Mouse (Mus musculus) lung, embryonic 16.5 days (tissue): Measurements from ENCODE around the gene Bub1b. TPM values are rescaled to one million over a fixed set of nuclear protein-coding genes. Genes with fewer than 3 reads are reported as not detected.

Experiments
- ATAC-seq: fragments of 200-750 bp; cut with Nextera tagmentation; 2 replicates; pipeline ENCODE4 v1.8.0; 2017; ENCODE audit warnings: low read depth, mild to moderate bottlenecking, moderate library complexity
- H3K27ac ChIP-seq: fragments of 300-500 bp; sonication (generic); 2 replicates; pipeline ENCODE4 v1.5.1; 2014; ENCODE audit warnings: mild to moderate bottlenecking, control low read depth, low read length
- H3K27me3 ChIP-seq: fragments of 300-500 bp; sonication (generic); 2 replicates; pipeline ENCODE4 v1.6.1; 2014; ENCODE audit warnings: low read depth, low read length, mixed read lengths; ENCODE audit not compliant: control insufficient read depth, insufficient read depth
- H3K36me3 ChIP-seq: fragments of 300-500 bp; sonication (generic); 2 replicates; pipeline ENCODE4 v1.6.1; 2014; ENCODE audit warnings: low read length; ENCODE audit not compliant: control insufficient read depth, insufficient read depth
- H3K4me1 ChIP-seq: fragments of 300-500 bp; sonication (generic); replicated peaks from 2 replicates; pipeline ENCODE4 v1.6.1; 2014; ENCODE audit warnings: low read length, mixed read lengths; ENCODE audit not compliant: control insufficient read depth, insufficient read depth
- H3K4me2 ChIP-seq: fragments of 300-500 bp; sonication (generic); 2 replicates; pipeline ENCODE4 v1.6.1; 2014; ENCODE audit warnings: low read depth, low read length, control low read depth
- H3K4me3 ChIP-seq: fragments of 300-500 bp; sonication (generic); 2 replicates; pipeline ENCODE4 v1.5.1; 2014; ENCODE audit warnings: mild to moderate bottlenecking, low read length, control low read depth
- H3K9ac ChIP-seq: fragments of 300-500 bp; sonication (generic); 2 replicates; pipeline ENCODE4 v1.6.1; 2014; ENCODE audit warnings: low read length, control low read depth
- H3K9me3 ChIP-seq: fragments of 300-500 bp; sonication (generic); 2 replicates; pipeline ENCODE4 v1.6.1; 2016; ENCODE audit warnings: low read length; ENCODE audit not compliant: control insufficient read depth
- WGBS: fragments of 180-500 bp; shearing (Covaris S2); extraction: QIAGEN DNeasy Blood & Tissue Kit; methylation state at CpG from one replicate; pipeline ENCODE4 v1.1.7; 2014; 5-methylcytosine and 5-hydroxymethylcytosine counted together
- polyA plus RNA-seq: library from polyadenylated mRNA; unstranded; fragments of >200 nt; fragmentation: Nextera tagmentation; extraction: Ambion mirVana; gene quantifications from 2 replicates; pipeline ENCODE4 v1.2.1, GENCODE M21; 2015

Bub1b gene
- polyA plus RNA-seq, 1 experiment from 2014 or later, result 106 TPM

DNA sequence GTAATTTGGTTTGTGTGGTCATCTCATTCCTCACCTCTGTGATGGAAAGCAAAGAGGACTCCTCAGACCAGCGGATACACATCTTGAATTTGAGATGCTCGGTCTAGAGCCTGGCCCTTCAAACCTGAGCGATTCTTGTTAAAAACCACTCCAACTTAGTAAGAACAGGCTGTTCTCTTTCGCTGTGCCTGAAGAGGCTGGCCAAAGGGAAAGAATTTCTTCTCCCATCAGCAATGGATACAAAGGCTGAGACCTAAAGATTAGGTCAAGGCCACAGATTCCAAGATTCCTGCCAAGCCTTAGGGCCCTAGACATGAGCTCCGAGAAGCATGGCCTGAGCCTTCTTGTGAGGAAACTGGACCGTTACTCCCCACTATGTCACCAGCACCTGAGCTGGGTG is 82.9 kb downstream of the Bub1b start:
- peaks cover 28% of the 10 kb centered on the region for H3K27me3 ChIP-seq
- H3K27ac ChIP-seq, result no peak overlapping the region
- no peak overlapping the region for H3K4me2 ChIP-seq
- no peak overlapping the region for H3K4me3 ChIP-seq
- H3K4me1 ChIP-seq, result peaks cover 14% of the 10 kb centered on the region
- ATAC-seq, result no peak
- H3K9me3 ChIP-seq, result no peaks in the 10 kb centered on the region
- 68% methylated on average over 6 of the region's 6 CpGs for WGBS
- no peak overlapping the region for H3K9ac ChIP-seq
- no peaks in the 10 kb centered on the region for H3K36me3 ChIP-seq

DNA sequence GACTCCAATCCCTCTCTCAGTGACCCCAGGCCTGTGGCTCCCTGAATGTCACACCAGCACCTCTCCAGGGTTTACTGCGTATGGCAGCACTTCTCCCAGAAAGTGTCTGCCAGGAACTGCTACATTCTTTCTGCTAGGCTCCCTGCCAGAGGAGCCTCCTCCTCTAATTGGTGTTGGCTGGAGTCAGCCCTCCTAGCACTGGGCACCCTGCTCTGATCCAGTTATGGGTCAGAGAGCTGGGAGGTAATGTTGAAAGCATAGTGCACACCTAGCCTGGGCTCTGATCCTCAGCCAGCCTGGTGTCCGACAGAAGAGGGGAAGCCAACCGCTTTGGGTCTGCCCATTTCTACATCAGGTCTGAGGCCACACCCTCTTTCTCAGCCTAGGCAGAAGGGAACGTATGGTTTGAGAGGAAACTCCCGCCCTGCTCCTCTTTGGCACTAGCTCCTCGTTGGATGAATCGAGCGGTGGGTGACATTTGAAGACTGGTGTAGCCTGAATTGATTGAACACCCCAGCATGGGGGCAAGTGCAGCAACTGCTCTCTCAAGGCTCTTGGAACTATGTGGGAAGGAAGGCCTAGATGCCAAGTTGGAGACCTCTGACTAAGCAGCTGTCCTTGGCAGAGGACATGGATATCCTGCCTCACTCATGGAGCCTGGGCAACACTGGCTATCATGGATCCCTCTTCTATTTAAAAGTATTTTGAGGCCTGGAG is 84.7 kb downstream of the Bub1b start:
- H3K27ac ChIP-seq, result no peak overlapping the region

DNA sequence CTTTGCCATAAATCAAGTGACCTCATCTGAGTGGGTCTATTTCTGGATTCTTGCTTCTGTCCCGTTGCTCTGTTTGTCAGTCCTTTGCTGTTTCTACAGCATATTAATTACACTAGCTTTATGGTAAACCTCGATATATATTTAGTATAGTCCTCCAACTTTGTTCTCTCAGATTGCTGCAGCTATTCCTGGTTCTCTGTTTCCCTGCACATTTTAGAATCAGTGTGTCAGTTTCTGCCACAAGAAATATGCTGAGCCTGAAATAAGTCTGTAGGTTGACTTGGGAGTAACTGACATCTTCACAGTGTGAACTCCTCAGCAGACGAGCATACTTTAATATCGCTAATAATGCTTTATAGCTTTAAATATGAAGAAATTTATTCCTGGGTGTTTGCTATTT is 87.1 kb downstream of the Bub1b start:
- no peaks in the 10 kb centered on the region for H3K27me3 ChIP-seq
- H3K4me1 ChIP-seq, result peaks cover 8% of the 10 kb centered on the region; the same call in 1 of the 2 replicates
- ATAC-seq, result no peak
- whole genome bisulfite sequencing, result 76% methylated on average over 4 of the region's 4 CpGs
- no peak overlapping the region for H3K4me2 ChIP-seq
- no peak overlapping the region for H3K27ac ChIP-seq
- H3K9ac ChIP-seq, result no peak overlapping the region
- H3K36me3 ChIP-seq, result no peaks in the 10 kb centered on the region
- no peaks in the 10 kb centered on the region for H3K9me3 ChIP-seq
- H3K4me3 ChIP-seq, result no peak overlapping the region

More for the DNA sequence above, 84.7 kb downstream of the Bub1b start:
- 28% methylated on average over 8 of the region's 8 CpGs for WGBS
- H3K9me3 ChIP-seq, result no peaks in the 10 kb centered on the region
- no peak overlapping the region for H3K4me2 ChIP-seq
- H3K36me3 ChIP-seq, result no peaks in the 10 kb centered on the region
- H3K4me3 ChIP-seq, result no peak overlapping the region
- peaks cover 9% of the 10 kb centered on the region for H3K4me1 ChIP-seq
- H3K27me3 ChIP-seq, result peaks cover 12% of the 10 kb centered on the region; the same call in 1 of the 2 replicates
- H3K9ac ChIP-seq, result no peak overlapping the region
- peak; percentile 26 for ATAC-seq

DNA sequence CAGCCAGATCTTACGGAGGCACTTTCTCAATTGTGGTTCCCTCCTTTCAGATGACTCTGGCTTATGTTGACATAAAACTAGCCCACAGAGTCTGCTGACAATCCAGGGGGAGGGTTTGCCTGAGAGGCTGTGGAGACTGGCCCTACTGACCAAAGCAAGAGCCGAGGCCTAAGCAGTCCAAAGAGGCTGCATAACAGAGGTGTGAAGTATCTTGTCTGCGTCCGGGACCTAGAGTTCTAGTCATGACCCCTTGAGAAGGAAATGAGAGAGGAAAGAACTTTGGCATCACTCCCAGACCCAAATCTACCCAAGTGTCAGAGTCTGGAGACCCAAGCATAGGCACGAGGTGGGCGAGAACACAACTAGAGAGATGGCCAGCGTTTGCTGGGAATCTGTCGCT is 88.7 kb downstream of the Bub1b start:
- H3K4me1 ChIP-seq, result peaks cover 8% of the 10 kb centered on the region; the same call in 1 of the 2 replicates
- H3K4me3 ChIP-seq, result no peak overlapping the region
- 38% methylated on average over 8 of the region's 8 CpGs for WGBS
- no peaks in the 10 kb centered on the region for H3K27me3 ChIP-seq
- H3K9me3 ChIP-seq, result no peaks in the 10 kb centered on the region
- no peak for ATAC-seq
- no peak overlapping the region for H3K9ac ChIP-seq
- no peak overlapping the region for H3K27ac ChIP-seq
- H3K36me3 ChIP-seq, result no peaks in the 10 kb centered on the region
- H3K4me2 ChIP-seq, result no peak overlapping the region

DNA sequence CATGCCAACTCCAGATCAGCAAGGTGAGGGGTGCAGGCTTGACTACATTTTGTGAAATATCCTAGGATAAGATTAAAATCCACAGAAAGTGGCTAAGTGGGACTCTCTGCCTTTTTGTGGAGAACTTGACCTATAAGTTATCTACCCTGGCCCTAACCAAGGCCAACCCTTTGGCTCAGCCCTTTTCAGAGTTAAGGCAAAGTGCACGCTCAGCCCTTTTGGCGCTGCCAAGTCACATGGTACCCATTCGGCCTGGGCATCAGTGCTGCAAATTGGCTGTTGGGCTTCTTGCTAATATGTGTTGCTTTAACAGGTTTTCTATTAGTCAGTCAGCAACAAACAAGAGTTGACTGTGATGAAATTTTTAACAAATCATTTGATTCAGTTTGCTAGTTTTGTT is 89.8 kb downstream of the Bub1b start:
- Histone ChIP-seq H3K36me3 (no peaks in the 10 kb centered on the region), H3K4me1 (0 out of 2 replicates have a peak, but pooled peaks cover 3% of the 10 kb centered on the region), H3K27me3 (no peaks in the 10 kb centered on the region), H3K4me2 (no peak overlapping the region), H3K9me3 (no peaks in the 10 kb centered on the region), H3K9ac (no peak overlapping the region), H3K27ac (no peak overlapping the region), H3K4me3 (no peak overlapping the region)
- WGBS, result 87% methylated on average over 3 of the region's 3 CpGs
- no peak for ATAC-seq

DNA sequence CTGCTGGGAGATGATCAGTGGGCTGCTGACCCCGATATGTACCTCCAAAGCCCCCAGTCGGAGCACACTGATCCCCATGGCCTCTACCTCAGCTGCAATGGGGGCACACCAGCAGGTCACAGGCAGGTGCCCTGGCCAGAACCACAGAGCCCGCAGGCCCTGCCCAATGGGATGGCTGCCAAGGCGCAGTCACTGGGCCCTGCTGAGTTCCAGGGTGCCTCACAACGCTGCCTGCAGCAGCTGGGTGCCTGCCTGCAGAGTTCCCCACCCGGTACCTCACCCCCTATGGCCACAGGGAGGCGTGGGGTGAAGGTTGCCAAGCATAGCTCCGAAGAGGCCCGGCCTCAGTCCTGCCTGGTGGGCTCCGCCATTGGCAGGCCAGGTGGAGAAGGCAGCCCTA is 91.9 kb downstream of the Bub1b start:
- 0 out of 2 replicates have a peak, but pooled peaks cover 2% of the 10 kb centered on the region for H3K4me1 ChIP-seq
- 74% methylated on average over 10 of the region's 10 CpGs for WGBS
- no peak overlapping the region for H3K4me3 ChIP-seq
- no peaks in the 10 kb centered on the region for H3K27me3 ChIP-seq
- H3K36me3 ChIP-seq, result no peaks in the 10 kb centered on the region
- no peak overlapping the region for H3K9ac ChIP-seq
- no peaks in the 10 kb centered on the region for H3K9me3 ChIP-seq
- no peak for ATAC-seq
- H3K27ac ChIP-seq, result no peak overlapping the region
- H3K4me2 ChIP-seq, result no peak overlapping the region

Other genes starting within 250 kb of the Bub1b start
- 0.11 and 0.20 TPM in 2 replicates for gene Gpr176, start 224.8 kb upstream of the Bub1b start, polyA plus RNA-seq
- gene Eif2ak4, start 209.6 kb upstream of the Bub1b start, polyA plus RNA-seq, result 10.2 and 10.5 TPM in 2 replicates
- gene Srp14, start 118.5 kb upstream of the Bub1b start, polyA plus RNA-seq, result 250 and 281 TPM in 2 replicates
- gene Bmf, start 48.5 kb upstream of the Bub1b start, polyA plus RNA-seq, result 4.7 and 6.7 TPM in 2 replicates
- gene Pak6, start 65.1 kb downstream of the Bub1b start, polyA plus RNA-seq, result 2.2 and 3.9 TPM in 2 replicates
- gene Ankrd63, start 105.8 kb downstream of the Bub1b start, polyA plus RNA-seq, result 0.06 and 0.11 TPM in 2 replicates
- 1.6 and 1.8 TPM in 2 replicates for gene Plcb2, start 130.2 kb downstream of the Bub1b start, polyA plus RNA-seq
- 18.7 and 20.5 TPM in 2 replicates for gene Inafm2, start 147.5 kb downstream of the Bub1b start, polyA plus RNA-seq
- gene Ccdc9b, start 164.4 kb downstream of the Bub1b start, polyA plus RNA-seq, result 1.3 and 1.4 TPM in 2 replicates
- 0.31 and 0.58 TPM in 2 replicates for gene Phgr1, start 174.6 kb downstream of the Bub1b start, polyA plus RNA-seq
- 0.65 and 1.0 TPM in 2 replicates for gene Disp2, start 181.5 kb downstream of the Bub1b start, polyA plus RNA-seq
- 126 and 137 TPM in 2 replicates for gene Knstrn, start 215.8 kb downstream of the Bub1b start, polyA plus RNA-seq